Mouse (Mus musculus): ENCODE results near the gene Rpl37.
A peak's percentile ranks its signal among the peaks of the same experiment; 100 is the strongest.
"Not testable (repeated sequence)": the region's sequence is repeated elsewhere in the genome, so short reads cannot be mapped to it uniquely, and the experiment has no call there.

Rpl37 gene

DNA sequence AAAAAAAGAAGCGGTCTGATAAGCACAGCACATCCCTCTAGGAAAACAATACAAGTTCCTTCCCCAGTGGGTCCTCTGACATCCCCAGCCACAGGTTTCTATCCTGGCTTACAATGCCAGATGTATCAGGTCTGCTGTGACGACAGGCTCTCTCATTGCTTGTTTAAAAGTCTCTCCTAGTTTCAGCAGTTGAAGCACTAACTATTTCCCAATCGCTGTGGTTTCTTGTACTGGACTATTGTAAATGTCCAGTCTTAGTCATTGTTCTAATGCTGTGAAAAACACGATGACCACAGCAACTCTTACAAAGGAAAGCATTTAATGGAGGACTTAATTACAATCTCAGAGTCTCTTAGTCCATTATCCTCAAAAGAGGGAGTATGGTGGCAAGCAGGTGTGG, 10.0 kb downstream of the Rpl37 start:
- peak; percentile 25 for DNase-seq

DNA sequence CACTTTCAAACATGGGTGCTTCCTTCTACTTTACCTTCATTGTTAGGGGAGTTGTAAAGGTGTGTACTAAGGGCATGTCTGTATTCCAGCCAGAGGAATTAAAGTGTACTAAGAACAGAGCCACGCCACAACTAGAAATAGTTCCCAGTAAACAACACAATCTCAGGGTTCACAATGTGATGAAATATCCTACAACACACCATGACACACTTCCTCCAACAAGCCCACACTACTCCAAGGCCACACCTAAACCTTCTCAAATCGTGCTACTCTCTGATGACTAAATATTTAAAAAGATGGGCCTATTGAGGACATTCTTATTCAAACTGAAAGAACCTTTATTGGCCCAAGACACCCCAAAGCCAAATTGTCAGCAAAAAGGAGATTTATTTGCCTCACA, 11.0 kb downstream of the Rpl37 start:
- DNase-seq = no peak

GRCm38 (mm10) chr15:5128176-5128940, 11.9 kb downstream of the Rpl37 start:
- no peak for DNase-seq

GRCm38 (mm10) chr15:5129111-5129805, 12.8 kb downstream of the Rpl37 start:
- DNase-seq = no peak

GRCm38 (mm10) chr15:5130887-5131668, 14.6 kb downstream of the Rpl37 start:
- DNase-seq = not testable (repeated sequence)

GRCm38 (mm10) chr15:5133301-5133700, 16.9 kb downstream of the Rpl37 start:
- DNase-seq = no peak

DNA sequence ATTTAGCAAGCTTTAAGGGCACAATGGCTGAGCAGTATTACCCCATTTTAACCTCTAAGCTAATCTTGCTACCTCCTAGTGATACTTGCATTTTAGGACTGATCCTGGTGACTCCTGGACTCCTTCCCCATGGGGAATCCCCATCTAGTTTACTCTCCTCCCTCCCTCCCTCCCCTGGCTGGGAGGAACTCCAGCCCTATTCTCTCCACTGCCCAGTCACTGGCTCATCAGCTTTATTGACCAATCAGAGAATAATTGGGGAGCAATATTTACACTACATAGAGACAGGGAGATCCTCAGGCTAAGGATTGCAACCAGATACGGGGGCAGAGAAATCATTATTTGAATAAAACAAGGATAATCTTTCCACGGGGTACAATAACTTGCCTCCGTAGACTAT, 17.7 kb downstream of the Rpl37 start:
- DNase-seq = no peak

DNA sequence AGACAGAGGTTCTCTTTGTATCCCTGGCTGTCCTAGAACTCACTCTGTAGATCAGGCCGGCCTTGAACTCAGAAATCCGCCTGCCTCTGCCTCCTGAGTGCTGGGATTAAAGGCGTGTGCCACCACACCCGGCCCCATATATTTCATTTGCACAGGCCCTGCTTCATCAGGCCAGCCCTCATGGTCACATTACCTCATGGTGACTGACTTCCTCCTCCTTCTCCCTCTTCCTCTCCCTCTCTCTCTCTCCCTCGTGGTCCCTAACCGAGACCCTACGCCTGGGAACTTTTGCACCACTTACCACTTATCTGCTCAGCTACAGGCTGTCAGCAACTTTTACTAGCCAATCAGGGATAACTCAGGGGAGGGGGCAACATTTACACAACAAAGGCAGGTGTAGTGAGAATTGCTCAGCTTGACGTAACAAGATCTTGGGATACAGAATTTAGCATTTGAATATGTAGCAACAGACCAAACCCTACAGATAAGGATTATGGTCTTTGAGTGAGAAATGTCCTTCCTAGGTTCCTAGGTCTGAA, 18.6 kb downstream of the Rpl37 start:
- no peak for DNase-seq

- DNase-seq = no peak
Measured at GRCm38 (mm10) chr15:5138021-5138856, 21.8 kb downstream of the Rpl37 start.

DNA sequence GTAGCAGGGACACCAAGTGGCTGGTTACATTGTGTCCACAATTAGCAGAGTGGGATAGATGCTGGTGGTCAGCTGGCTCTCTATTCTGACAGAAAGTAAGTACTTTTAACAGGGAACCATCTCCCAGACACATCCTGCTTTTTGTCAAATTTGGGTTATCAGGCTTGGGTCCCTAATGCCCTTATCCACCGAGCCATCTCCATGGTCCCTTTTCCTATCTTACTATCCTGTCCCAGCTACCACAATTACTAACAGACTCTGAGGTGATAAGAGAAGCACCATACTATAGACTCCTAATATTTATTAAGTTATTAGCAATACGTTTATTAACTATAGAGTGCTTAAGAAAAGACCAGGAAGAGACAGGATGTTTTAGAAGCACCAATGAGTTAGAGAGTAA, 22.9 kb downstream of the Rpl37 start:
- no peak for DNase-seq

- no peak for DNase-seq
Measured at GRCm38 (mm10) chr15:5139863-5140262, 23.4 kb downstream of the Rpl37 start.

DNA sequence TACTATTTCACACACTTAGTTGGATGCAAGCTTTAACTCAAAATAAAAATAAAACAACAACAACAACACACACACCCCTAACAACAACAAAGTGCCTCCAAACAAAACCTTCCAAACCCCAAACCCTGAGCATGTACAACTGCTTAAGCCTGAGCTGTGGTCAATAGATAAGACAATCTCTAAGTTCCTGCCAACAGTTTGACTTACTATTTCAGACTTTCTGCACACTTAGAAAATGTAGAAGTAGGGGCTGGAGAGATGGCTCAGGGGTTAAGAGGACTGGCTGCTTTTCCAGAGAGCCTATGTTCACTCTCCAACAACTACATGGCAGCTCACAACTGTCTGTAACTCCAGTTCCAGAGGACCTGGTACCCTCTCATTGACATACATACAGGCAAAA, 23.9 kb downstream of the Rpl37 start:
- DNase-seq = no peak

GRCm38 (mm10) chr15:5142047-5142446, 25.6 kb downstream of the Rpl37 start:
- DNase-seq = no peak

DNA sequence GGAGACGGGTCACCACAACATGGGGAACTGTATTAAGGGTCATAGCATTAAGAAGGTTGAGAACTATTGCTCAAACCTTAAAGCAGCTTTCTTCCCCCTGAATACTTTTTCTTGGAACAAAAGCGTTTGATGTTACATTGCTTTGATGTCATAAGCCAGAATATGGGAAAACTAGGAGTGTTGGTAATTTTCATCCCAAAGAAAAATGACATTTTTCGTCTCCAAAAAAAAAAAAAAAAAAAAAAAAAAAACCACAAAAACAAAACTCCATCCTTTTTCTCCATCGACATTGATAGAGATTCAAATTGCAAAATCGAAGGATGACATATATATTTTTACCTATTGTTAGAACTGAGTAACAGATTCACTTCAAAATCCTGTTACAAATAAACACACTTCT, 26.3 kb downstream of the Rpl37 start:
- DNase-seq = no peak

GRCm38 (mm10) chr15:5143361-5144020, 27.0 kb downstream of the Rpl37 start, which contains the start of gene Prkaa1:
TSS of gene Prkaa1 (plus strand) at chr15:5143861.
- DNase-seq = peak; percentile 76

GRCm38 (mm10) chr15:5144021-5144778, 27.8 kb downstream of the Rpl37 start:
- peak; percentile 59 for DNase-seq

DNA sequence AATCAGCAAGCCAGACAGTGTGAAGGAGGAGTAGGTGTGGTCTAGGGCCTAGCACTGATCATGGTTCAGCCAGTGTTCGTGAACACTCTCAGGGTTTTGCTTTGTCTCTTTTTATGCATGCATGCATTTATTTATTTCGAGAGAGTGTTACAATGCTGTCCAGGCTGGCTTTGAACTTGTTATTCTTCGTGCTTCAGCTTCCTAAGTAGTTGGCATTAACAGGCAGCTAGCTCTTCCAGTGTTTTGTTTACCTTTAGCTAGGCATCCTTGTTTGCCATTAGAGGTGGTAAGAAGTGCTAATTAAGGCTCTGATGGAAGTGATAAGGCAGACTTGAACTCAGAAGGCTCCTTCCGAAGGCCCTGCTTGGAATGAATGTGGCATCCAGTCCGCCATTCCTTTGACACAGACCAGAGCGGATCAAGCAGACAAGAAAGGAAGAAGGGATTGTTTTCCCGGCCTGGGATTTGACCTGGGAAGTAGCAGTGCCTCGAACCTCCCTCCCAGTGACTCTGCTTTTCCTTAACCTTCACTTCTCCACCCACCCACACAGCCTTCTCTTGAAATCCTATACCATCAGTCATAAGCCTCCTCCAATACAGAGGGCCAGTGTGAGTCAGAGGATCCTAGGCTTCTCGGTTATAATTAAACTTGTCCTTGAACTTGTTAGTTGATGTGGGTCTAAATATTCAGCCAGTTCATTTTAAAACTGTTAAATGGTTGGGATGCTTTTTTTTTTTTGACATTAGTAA, 28.9 kb downstream of the Rpl37 start:
- DNase-seq = no peak

DNA sequence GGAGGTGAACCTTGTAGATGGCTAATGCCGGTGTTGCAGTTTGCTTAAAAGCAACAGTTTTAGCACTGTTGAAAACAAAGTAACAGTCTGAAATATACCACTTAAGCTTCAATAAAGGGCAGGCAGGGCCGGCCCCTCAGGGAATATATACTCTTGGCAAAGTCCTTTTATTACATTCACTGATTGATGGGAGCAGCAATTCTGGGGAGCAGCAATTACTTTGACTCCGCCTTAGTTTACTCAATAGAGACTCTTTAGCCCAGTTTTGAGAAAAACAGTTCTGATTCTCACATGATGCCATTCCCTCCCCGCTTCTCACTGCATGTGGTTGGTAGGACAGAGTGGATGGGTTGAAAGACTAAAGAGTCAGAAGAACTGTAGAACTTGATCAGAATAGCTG, 32.7 kb downstream of the Rpl37 start:
- DNase-seq = peak; percentile 25

DNA sequence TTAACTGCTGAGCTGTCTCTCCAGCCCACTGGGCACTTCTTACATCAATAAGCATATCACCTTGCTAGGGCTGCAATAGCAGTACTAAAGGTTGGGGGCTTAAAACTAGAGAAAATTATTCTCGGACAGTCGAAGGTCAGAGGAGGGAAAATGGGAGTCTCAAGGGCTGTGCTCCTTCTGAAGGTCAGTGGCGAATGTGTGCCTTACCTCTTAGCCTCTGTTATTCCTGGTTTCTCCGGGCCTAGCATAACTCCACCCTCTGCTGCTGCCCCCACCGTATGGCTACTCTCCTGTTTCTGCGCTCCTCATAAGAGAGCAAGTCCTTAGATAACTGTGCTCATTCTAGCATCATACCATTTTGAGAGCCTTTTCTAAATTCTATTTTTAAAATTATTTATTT, 35.7 kb downstream of the Rpl37 start:
- no peak for DNase-seq

GRCm38 (mm10) chr15:5154621-5155020, 38.2 kb downstream of the Rpl37 start:
- DNase-seq = no peak
